Mouse (Mus musculus) olfactory bulb, adult 2 months (tissue): Measurements from ENCODE around the gene Uri1. TPM values are rescaled to one million over a fixed set of nuclear protein-coding genes. Genes with fewer than 3 reads are reported as not detected.

Experiments
- H3K27ac ChIP-seq: fragments of 200-500 bp; 2 replicates; pipeline ENCODE4 v1.5.1; 2012; ENCODE audit warnings: low read depth, low read length; ENCODE audit not compliant: insufficient read depth
- H3K4me1 ChIP-seq: fragments of 200-500 bp; 2 replicates; pipeline ENCODE4 v1.6.1; 2012; ENCODE audit warnings: low read length; ENCODE audit not compliant: control insufficient read depth, insufficient read depth
- H3K4me3 ChIP-seq: fragments of 200-500 bp; 2 replicates; pipeline ENCODE4 v1.5.1; 2012; ENCODE audit warnings: mild to moderate bottlenecking, low read depth, low read length, moderate library complexity; ENCODE audit not compliant: insufficient read depth
- CTCF ChIP-seq: fragments of 200-500 bp; IDR thresholded peaks from 2 replicates; pipeline ENCODE4 v1.5.1; 2012; ENCODE audit warnings: low read depth, mild to moderate bottlenecking, low read length, moderate library complexity; ENCODE audit not compliant: insufficient read depth
- POLR2A ChIP-seq: fragments of 200-500 bp; IDR thresholded peaks from 2 replicates; pipeline ENCODE4 v1.6.1; 2012; ENCODE audit warnings: mild to moderate bottlenecking, low read depth, low read length, moderate library complexity; ENCODE audit not compliant: insufficient read depth
- WGBS: fragments of 180-500 bp; shearing (Covaris S2); methylation state at CpG from one replicate; pipeline ENCODE4 v1.1.7; 2018; 5-methylcytosine and 5-hydroxymethylcytosine counted together
- polyA plus RNA-seq: library from polyadenylated mRNA; stranded (reverse); fragments of >200 nt; gene quantifications from 2 replicates; pipeline ENCODE4 v1.2.4, GENCODE M21; 2012; ENCODE audit warnings: low replicate concordance; ENCODE audit not compliant: missing spikeins, insufficient read depth, insufficient read length

Gene Uri1
- polyA plus RNA-seq, 1 experiment: not detected

- 87% methylated on average over 2 of the region's 2 CpGs for WGBS
- H3K4me3 ChIP-seq: no peak overlapping the region
Observed at GRCm38 (mm10) chr7:37992861-37993260, 30.5 kb downstream of the Uri1 start.

GRCm38 (mm10) chr7:37984866-37985265 is 38.5 kb downstream of the Uri1 start:
- Histone ChIP-seq H3K4me1 (no peaks in the 10 kb centered on the region), H3K4me3 (no peak overlapping the region), H3K27ac (no peak overlapping the region)
- WGBS: 94% methylated on average over 5 of the region's 5 CpGs
- TF ChIP-seq CTCF: no peak
- TF ChIP-seq POLR2A: no peak

More at GRCm38 (mm10) chr7:37992861-37993260, 30.5 kb downstream of the Uri1 start:
- TF ChIP-seq CTCF (no peak), POLR2A (no peak)
- no peaks in the 10 kb centered on the region for H3K4me1 ChIP-seq
- H3K27ac ChIP-seq: no peak overlapping the region

- WGBS: 58% methylated on average over 6 of the region's 6 CpGs
- Histone ChIP-seq H3K27ac (no peak overlapping the region), H3K4me3 (no peak overlapping the region), H3K4me1 (no peaks in the 10 kb centered on the region)
- TF ChIP-seq POLR2A (no peak), CTCF (no peak)
Observed at GRCm38 (mm10) chr7:37983471-37983870, 39.9 kb downstream of the Uri1 start.

GRCm38 (mm10) chr7:37979729-37980128 is 43.6 kb downstream of the Uri1 start:
- no peak overlapping the region for H3K4me3 ChIP-seq
- no peak overlapping the region for H3K27ac ChIP-seq
- TF ChIP-seq CTCF (no peak), POLR2A (no peak)
- WGBS: 80% methylated on average over 3 of the region's 3 CpGs
- no peaks in the 10 kb centered on the region for H3K4me1 ChIP-seq

GRCm38 (mm10) chr7:37978412-37978811 is 44.9 kb downstream of the Uri1 start:
- 90% methylated on average over 4 of the region's 4 CpGs for WGBS

GRCm38 (mm10) chr7:37977676-37978075 is 45.7 kb downstream of the Uri1 start:
- 95% methylated on average over 2 of the region's 2 CpGs for WGBS
- no peak overlapping the region for H3K27ac ChIP-seq
- TF ChIP-seq POLR2A (no peak), CTCF (no peak)
- no peak overlapping the region for H3K4me3 ChIP-seq
- no peaks in the 10 kb centered on the region for H3K4me1 ChIP-seq

More at GRCm38 (mm10) chr7:37978412-37978811, 44.9 kb downstream of the Uri1 start:
- Histone ChIP-seq H3K4me1 (no peaks in the 10 kb centered on the region), H3K4me3 (no peak overlapping the region), H3K27ac (no peak overlapping the region)
- TF ChIP-seq CTCF (no peak), POLR2A (no peak)

GRCm38 (mm10) chr7:37972999-37973555 is 50.3 kb downstream of the Uri1 start:
- H3K27ac ChIP-seq: no peak overlapping the region
- TF ChIP-seq CTCF: no peak
- TF ChIP-seq POLR2A: no peak
- 83% methylated on average over 2 of the region's 2 CpGs for WGBS
- no peak overlapping the region for H3K4me3 ChIP-seq
- H3K4me1 ChIP-seq: no peaks in the 10 kb centered on the region

GRCm38 (mm10) chr7:37972571-37972970 is 50.8 kb downstream of the Uri1 start:
- no peak overlapping the region for H3K27ac ChIP-seq
- H3K4me3 ChIP-seq: no peak overlapping the region
- WGBS: 72% methylated on average over 9 of the region's 9 CpGs
- TF ChIP-seq CTCF: no peak
- TF ChIP-seq POLR2A: no peak
- H3K4me1 ChIP-seq: no peaks in the 10 kb centered on the region

GRCm38 (mm10) chr7:37962326-37962725 is 61.0 kb downstream of the Uri1 start:
- no peaks in the 10 kb centered on the region; the same call in 1 of the 2 replicates for H3K4me1 ChIP-seq
- H3K4me3 ChIP-seq: no peak overlapping the region
- no peak overlapping the region for H3K27ac ChIP-seq
- 86% methylated on average over 17 of the region's 17 CpGs for WGBS
- TF ChIP-seq CTCF (no peak), POLR2A (no peak)
